Mouse (Mus musculus): Measurements from ENCODE around the gene Abca4. TPM values are rescaled to one million over a fixed set of nuclear protein-coding genes. Genes with fewer than 3 reads are reported as not detected.
A peak's percentile ranks its signal among the peaks of the same experiment; 100 is the strongest.

Abca4 gene
- polyA plus RNA-seq, 1 experiment from 2014 or later = 1.5 TPM

GRCm38 (mm10) chr3:122131633-122132032 lies 87.4 kb downstream of the Abca4 start:
- H3K4me2 ChIP-seq (ENCODE audit: low read depth, low read length, severe bottlenecking) = no peak overlapping the region
- no peak overlapping the region for H3K27ac ChIP-seq (ENCODE audit: low read depth, low read length)
- H3K27me3 ChIP-seq (ENCODE audit: control insufficient read depth, insufficient read depth, low read length) = no peaks in the 10 kb centered on the region
- DNase-seq (ENCODE audit: low spot score) = no peak
- no peak overlapping the region for H3K4me3 ChIP-seq (ENCODE audit: low read depth, low read length)
- H3K9ac ChIP-seq (ENCODE audit: low read length) = no peak overlapping the region
- H3K36me3 ChIP-seq (ENCODE audit: control insufficient read depth, insufficient read depth, low read length) = no peaks in the 10 kb centered on the region
- no peaks in the 10 kb centered on the region for H3K4me1 ChIP-seq (replicated peaks; ENCODE audit: control insufficient read depth, insufficient read depth, low read length)
- 84% methylated on average over 3 of the region's 3 CpGs for WGBS
- no peaks in the 10 kb centered on the region for H3K9me3 ChIP-seq (ENCODE audit: control insufficient read depth, low read length)
- ATAC-seq (replicated peaks; ENCODE audit: low FRiP score) = no peak

- DNase-seq (ENCODE audit: low spot score) (no peak), ATAC-seq (replicated peaks; ENCODE audit: low FRiP score) (no peak)
- Histone ChIP-seq H3K4me2 (ENCODE audit: low read depth, low read length, severe bottlenecking) (no peak overlapping the region), H3K4me3 (ENCODE audit: low read depth, low read length) (no peak overlapping the region), H3K9ac (ENCODE audit: low read length) (no peak overlapping the region), H3K9me3 (ENCODE audit: control insufficient read depth, low read length) (no peaks in the 10 kb centered on the region), H3K36me3 (ENCODE audit: control insufficient read depth, insufficient read depth, low read length) (no peaks in the 10 kb centered on the region), H3K27ac (ENCODE audit: low read depth, low read length) (no peak overlapping the region), H3K4me1 (replicated peaks; ENCODE audit: control insufficient read depth, insufficient read depth, low read length) (no peaks in the 10 kb centered on the region), H3K27me3 (ENCODE audit: control insufficient read depth, insufficient read depth, low read length) (no peaks in the 10 kb centered on the region)
- 82% methylated on average over 5 of the region's 5 CpGs for WGBS
Observed at GRCm38 (mm10) chr3:122133255-122133654, 89.0 kb downstream of the Abca4 start.

GRCm38 (mm10) chr3:122133840-122134239 lies 89.6 kb downstream of the Abca4 start:
- no peak overlapping the region for H3K9ac ChIP-seq (ENCODE audit: low read length)
- no peaks in the 10 kb centered on the region for H3K36me3 ChIP-seq (ENCODE audit: control insufficient read depth, insufficient read depth, low read length)
- WGBS = 83% methylated on average over 6 of the region's 6 CpGs
- H3K4me2 ChIP-seq (ENCODE audit: low read depth, low read length, severe bottlenecking) = no peak overlapping the region
- H3K4me1 ChIP-seq (replicated peaks; ENCODE audit: control insufficient read depth, insufficient read depth, low read length) = no peaks in the 10 kb centered on the region
- no peaks in the 10 kb centered on the region for H3K27me3 ChIP-seq (ENCODE audit: control insufficient read depth, insufficient read depth, low read length)
- H3K4me3 ChIP-seq (ENCODE audit: low read depth, low read length) = no peak overlapping the region
- no peaks in the 10 kb centered on the region for H3K9me3 ChIP-seq (ENCODE audit: control insufficient read depth, low read length)
- DNase-seq (ENCODE audit: low spot score) = no peak
- H3K27ac ChIP-seq (ENCODE audit: low read depth, low read length) = no peak overlapping the region
- ATAC-seq (replicated peaks; ENCODE audit: low FRiP score) = no peak

DNA sequence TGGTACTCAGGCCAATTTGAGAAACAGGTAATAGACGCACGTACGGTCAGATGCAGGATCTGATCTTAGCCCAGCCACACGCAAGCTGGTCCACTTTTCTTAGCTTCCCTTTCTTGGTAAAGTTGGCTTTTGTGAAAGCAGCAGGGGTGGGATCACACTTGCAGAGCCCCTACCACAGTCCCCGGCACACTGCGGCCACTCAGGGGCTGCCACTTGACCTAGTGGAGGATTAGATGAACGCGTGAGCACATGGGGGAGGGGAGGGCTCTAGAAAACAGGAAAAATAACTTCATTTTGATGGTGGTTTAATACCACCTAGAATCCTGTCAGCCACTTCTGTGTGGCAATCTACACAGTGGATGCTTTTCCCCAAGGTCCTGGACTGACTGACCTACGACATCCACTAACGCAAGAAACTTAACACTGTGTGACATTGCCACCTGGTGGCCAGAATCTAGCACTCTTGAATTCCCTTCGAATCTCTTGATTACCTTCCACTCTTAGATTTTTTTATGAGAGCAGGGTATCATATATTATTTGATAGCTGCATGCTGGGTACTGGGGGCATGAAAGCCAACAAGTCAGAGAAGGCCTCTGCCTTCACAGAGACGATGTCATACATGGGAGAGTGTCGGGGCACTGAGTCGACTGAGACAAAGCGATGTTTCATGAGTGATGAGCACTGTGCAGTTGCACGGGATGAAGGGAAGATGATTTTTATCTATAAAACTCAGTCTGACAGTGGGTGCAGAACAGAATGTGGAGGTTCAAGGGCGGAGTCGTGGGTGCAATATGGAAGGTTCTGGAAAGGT lies 96.6 kb downstream of the Abca4 start:
- Histone ChIP-seq H3K9ac (ENCODE audit: low read length) (no peak overlapping the region), H3K4me2 (ENCODE audit: low read depth, low read length, severe bottlenecking) (no peak overlapping the region), H3K4me3 (ENCODE audit: low read depth, low read length) (no peak overlapping the region), H3K36me3 (ENCODE audit: control insufficient read depth, insufficient read depth, low read length) (no peaks in the 10 kb centered on the region), H3K9me3 (ENCODE audit: control insufficient read depth, low read length) (no peaks in the 10 kb centered on the region), H3K27ac (ENCODE audit: low read depth, low read length) (no peak overlapping the region), H3K27me3 (ENCODE audit: control insufficient read depth, insufficient read depth, low read length) (no peaks in the 10 kb centered on the region), H3K4me1 (replicated peaks; ENCODE audit: control insufficient read depth, insufficient read depth, low read length) (no peaks in the 10 kb centered on the region)
- 0 out of 2 replicates have a peak, but pooled peaks have one; percentile 55 for ATAC-seq (replicated peaks; ENCODE audit: low FRiP score)
- DNase-seq (ENCODE audit: low spot score) = peak; percentile 66
- WGBS = 63% methylated on average over 18 of the region's 18 CpGs

GRCm38 (mm10) chr3:122142256-122142922 lies 98.1 kb downstream of the Abca4 start:
- 92% methylated on average over 9 of the region's 9 CpGs for WGBS
- ATAC-seq (replicated peaks; ENCODE audit: low FRiP score) = no peak
- no peaks in the 10 kb centered on the region for H3K36me3 ChIP-seq (ENCODE audit: control insufficient read depth, insufficient read depth, low read length)

GRCm38 (mm10) chr3:122143432-122143831 lies 99.2 kb downstream of the Abca4 start:
- H3K27ac ChIP-seq (ENCODE audit: low read depth, low read length) = no peak overlapping the region
- H3K4me2 ChIP-seq (ENCODE audit: low read depth, low read length, severe bottlenecking) = no peak overlapping the region
- DNase-seq (ENCODE audit: low spot score) (no peak), ATAC-seq (replicated peaks; ENCODE audit: low FRiP score) (no peak)
- H3K27me3 ChIP-seq (ENCODE audit: control insufficient read depth, insufficient read depth, low read length) = no peaks in the 10 kb centered on the region
- no peak overlapping the region for H3K4me3 ChIP-seq (ENCODE audit: low read depth, low read length)
- no peaks in the 10 kb centered on the region for H3K36me3 ChIP-seq (ENCODE audit: control insufficient read depth, insufficient read depth, low read length)
- H3K4me1 ChIP-seq (replicated peaks; ENCODE audit: control insufficient read depth, insufficient read depth, low read length) = no peaks in the 10 kb centered on the region
- H3K9ac ChIP-seq (ENCODE audit: low read length) = no peak overlapping the region
- 85% methylated on average over 3 of the region's 3 CpGs for WGBS
- no peaks in the 10 kb centered on the region for H3K9me3 ChIP-seq (ENCODE audit: control insufficient read depth, low read length)

More at GRCm38 (mm10) chr3:122142256-122142922, 98.1 kb downstream of the Abca4 start:
- Histone ChIP-seq H3K9ac (ENCODE audit: low read length) (no peak overlapping the region), H3K27me3 (ENCODE audit: control insufficient read depth, insufficient read depth, low read length) (no peaks in the 10 kb centered on the region), H3K9me3 (ENCODE audit: control insufficient read depth, low read length) (no peaks in the 10 kb centered on the region), H3K27ac (ENCODE audit: low read depth, low read length) (no peak overlapping the region), H3K4me3 (ENCODE audit: low read depth, low read length) (no peak overlapping the region), H3K4me1 (replicated peaks; ENCODE audit: control insufficient read depth, insufficient read depth, low read length) (no peaks in the 10 kb centered on the region), H3K4me2 (ENCODE audit: low read depth, low read length, severe bottlenecking) (no peak overlapping the region)
- no peak for DNase-seq (ENCODE audit: low spot score)

- DNase-seq (ENCODE audit: low spot score) = no peak
- Histone ChIP-seq H3K4me1 (replicated peaks; ENCODE audit: control insufficient read depth, insufficient read depth, low read length) (no peaks in the 10 kb centered on the region), H3K4me2 (ENCODE audit: low read depth, low read length, severe bottlenecking) (no peak overlapping the region), H3K36me3 (ENCODE audit: control insufficient read depth, insufficient read depth, low read length) (no peaks in the 10 kb centered on the region), H3K9ac (ENCODE audit: low read length) (no peak overlapping the region), H3K9me3 (ENCODE audit: control insufficient read depth, low read length) (no peaks in the 10 kb centered on the region), H3K27me3 (ENCODE audit: control insufficient read depth, insufficient read depth, low read length) (no peaks in the 10 kb centered on the region), H3K27ac (ENCODE audit: low read depth, low read length) (no peak overlapping the region), H3K4me3 (ENCODE audit: low read depth, low read length) (no peak overlapping the region)
- ATAC-seq (replicated peaks; ENCODE audit: low FRiP score) = no peak
- WGBS = 82% methylated on average over 3 of the region's 3 CpGs
Observed at GRCm38 (mm10) chr3:122145430-122145829, 101.2 kb downstream of the Abca4 start.

DNA sequence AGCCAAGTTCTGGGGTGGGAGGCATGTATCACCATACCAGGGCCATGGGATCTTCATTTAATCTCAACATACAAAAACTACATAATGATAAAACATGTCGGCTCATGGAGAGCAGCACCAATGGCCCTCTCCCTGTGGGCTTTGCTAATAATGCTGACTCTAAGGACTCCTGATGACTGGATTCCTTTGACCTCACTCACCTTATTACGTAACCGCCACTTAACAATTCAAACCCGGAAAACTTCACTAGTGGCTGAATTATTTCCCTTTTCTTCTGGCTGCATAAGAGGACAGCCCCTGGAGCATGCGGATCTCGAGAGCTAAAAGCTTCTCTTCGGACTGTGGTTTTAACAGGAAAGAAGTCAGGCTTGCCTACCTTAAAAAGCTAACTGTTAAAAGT lies 106.6 kb downstream of the Abca4 start:
- Histone ChIP-seq H3K27me3 (ENCODE audit: control insufficient read depth, insufficient read depth, low read length) (no peaks in the 10 kb centered on the region), H3K9ac (ENCODE audit: low read length) (no peak overlapping the region), H3K9me3 (ENCODE audit: control insufficient read depth, low read length) (no peaks in the 10 kb centered on the region), H3K4me3 (ENCODE audit: low read depth, low read length) (no peak overlapping the region), H3K4me2 (ENCODE audit: low read depth, low read length, severe bottlenecking) (no peak overlapping the region), H3K36me3 (ENCODE audit: control insufficient read depth, insufficient read depth, low read length) (no peaks in the 10 kb centered on the region), H3K4me1 (replicated peaks; ENCODE audit: control insufficient read depth, insufficient read depth, low read length) (no peaks in the 10 kb centered on the region), H3K27ac (ENCODE audit: low read depth, low read length) (no peak overlapping the region)
- ATAC-seq (replicated peaks; ENCODE audit: low FRiP score) = no peak
- DNase-seq (ENCODE audit: low spot score) = no peak
- WGBS = 83% methylated on average over 7 of the region's 7 CpGs
